Mouse (Mus musculus) liver, embryonic 12.5 days (tissue): ENCODE results near the gene Vmn2r77. TPM values are rescaled to one million over a fixed set of nuclear protein-coding genes. Genes with fewer than 3 reads are reported as not detected.
"Not testable (repeated sequence)": the region's sequence is repeated elsewhere in the genome, so short reads cannot be mapped to it uniquely, and the experiment has no call there.

Source experiments
- ATAC-seq: fragments of 200-750 bp; cut with Nextera tagmentation; 2 replicates; pipeline ENCODE4 v1.8.0; 2017; ENCODE audit warnings: moderate number of reproducible peaks, mild to moderate bottlenecking, moderate library complexity
- H3K27ac ChIP-seq: fragments of 300-500 bp; sonication (generic); 2 replicates; pipeline ENCODE4 v1.5.1; 2016; ENCODE audit warnings: mild to moderate bottlenecking
- H3K27me3 ChIP-seq: fragments of 300-500 bp; sonication (generic); replicated peaks from 2 replicates; pipeline ENCODE4 v1.6.1; 2016; ENCODE audit warnings: mild to moderate bottlenecking, moderate library complexity
- H3K36me3 ChIP-seq: fragments of 300-500 bp; sonication (generic); 2 replicates; pipeline ENCODE4 v1.6.1; 2016; ENCODE audit warnings: mild to moderate bottlenecking, moderate library complexity
- H3K4me1 ChIP-seq: fragments of 300-500 bp; sonication (generic); 2 replicates; pipeline ENCODE4 v1.6.1; 2016
- H3K4me2 ChIP-seq: fragments of 300-500 bp; sonication (generic); 2 replicates; pipeline ENCODE4 v1.6.1; 2016; ENCODE audit warnings: mild to moderate bottlenecking, moderate library complexity
- H3K4me3 ChIP-seq: fragments of 300-500 bp; sonication (generic); 2 replicates; pipeline ENCODE4 v1.5.1; 2016; ENCODE audit warnings: mild to moderate bottlenecking, moderate library complexity
- H3K9ac ChIP-seq: fragments of 300-500 bp; sonication (generic); 2 replicates; pipeline ENCODE4 v1.6.1; 2016; ENCODE audit warnings: mild to moderate bottlenecking, moderate library complexity
- H3K9me3 ChIP-seq: fragments of 300-500 bp; sonication (generic); replicated peaks from 2 replicates; pipeline ENCODE4 v1.6.1; 2016; ENCODE audit warnings: mild to moderate bottlenecking, moderate library complexity
- WGBS: fragments of 180-500 bp; shearing (Covaris S2); methylation state at CpG from one replicate; pipeline ENCODE4 v1.1.7; 2016; ENCODE audit not compliant: insufficient replicate concordance; 5-methylcytosine and 5-hydroxymethylcytosine counted together
- polyA plus RNA-seq: library from polyadenylated mRNA; unstranded; fragments of >200 nt; fragmentation: Nextera tagmentation; extraction: Ambion mirVana; gene quantifications from 2 replicates; pipeline ENCODE4 v1.2.1, GENCODE M21; 2016

The Vmn2r77 gene
- polyA plus RNA-seq: not detected in 2 replicates

DNA sequence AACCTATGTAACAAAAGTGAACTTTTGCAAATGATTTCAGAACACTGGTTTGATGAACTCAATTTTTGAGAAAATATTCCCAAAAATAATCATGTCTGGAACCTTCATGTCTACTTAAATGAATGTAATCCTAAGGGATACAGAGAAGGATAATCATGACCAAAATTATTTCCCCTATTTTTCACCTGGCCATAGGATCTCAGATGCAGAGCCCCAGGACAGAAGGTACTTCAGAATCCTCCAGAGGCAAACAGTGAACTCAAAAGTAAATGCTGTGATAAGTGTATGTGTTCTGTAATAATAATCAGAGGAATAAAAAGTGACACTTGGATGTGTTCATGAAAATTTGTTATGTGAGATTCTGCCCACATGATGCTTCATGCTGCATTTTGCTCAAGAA is at the start of gene Vmn2r77:
Gene Vmn2r77, plus strand, starts transcription at position 301 of the 400 bp plus-strand sequence.
- Histone ChIP-seq H3K9me3 (no peaks in the 10 kb centered on the region), H3K4me2 (no peak within 1 kb of the TSS), H3K4me3 (no peak within 1 kb of the TSS), H3K9ac (no peak within 1 kb of the TSS), H3K36me3 (no peaks in the 10 kb centered on the region), H3K27ac (no peak within 1 kb of the TSS), H3K4me1 (no peaks in the 10 kb centered on the region), H3K27me3 (no peaks in the 10 kb centered on the region)
- no peak for ATAC-seq

DNA sequence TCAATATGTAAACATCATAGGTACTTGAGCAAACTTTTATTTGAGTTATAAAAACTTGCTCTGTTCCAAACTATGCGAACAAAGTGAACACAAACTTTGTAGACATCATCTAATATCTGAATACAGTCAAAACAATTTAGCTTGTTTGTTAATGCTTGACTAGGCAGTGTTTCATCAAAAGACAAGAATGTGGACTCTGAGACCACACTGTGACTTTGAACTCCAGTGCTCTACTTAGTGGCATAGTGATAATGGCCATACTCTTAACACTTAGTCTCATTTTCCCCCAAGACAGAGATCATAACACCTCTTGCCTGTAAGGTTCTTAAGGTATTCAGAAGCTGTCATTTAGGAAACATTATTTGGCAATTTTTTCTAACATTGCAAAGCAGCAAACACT is 34.1 kb upstream of the Vmn2r77 start:
- 47% methylated on average over 1 of the region's 1 CpGs for WGBS
- ATAC-seq: no peak
- Histone ChIP-seq H3K9ac (no peak overlapping the region), H3K27me3 (no peaks in the 10 kb centered on the region), H3K27ac (no peak overlapping the region), H3K4me2 (no peak overlapping the region), H3K4me3 (no peak overlapping the region), H3K36me3 (no peaks in the 10 kb centered on the region), H3K9me3 (no peaks in the 10 kb centered on the region), H3K4me1 (no peaks in the 10 kb centered on the region)

DNA sequence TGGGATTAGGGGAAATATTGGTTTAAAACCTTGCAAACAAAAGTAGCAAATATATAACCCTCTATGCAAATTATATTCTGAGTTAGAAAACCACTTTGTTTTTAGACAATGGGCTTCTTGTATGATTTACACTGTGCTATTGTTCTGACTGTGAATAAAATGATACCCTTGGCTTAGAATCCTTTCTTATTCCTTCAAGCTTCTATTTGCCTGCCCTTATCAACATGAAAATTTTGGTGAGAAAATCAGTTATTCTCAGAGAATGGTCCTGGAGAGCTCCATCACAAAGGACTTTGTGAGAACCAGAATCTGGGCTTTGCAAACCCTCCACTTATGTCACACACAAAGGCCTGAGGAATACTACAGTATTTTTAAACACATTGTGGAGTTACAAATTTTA is 30.2 kb upstream of the Vmn2r77 start:
- Histone ChIP-seq H3K4me3 (no peak overlapping the region), H3K9ac (no peak overlapping the region), H3K4me2 (no peak overlapping the region), H3K4me1 (no peaks in the 10 kb centered on the region), H3K36me3 (no peaks in the 10 kb centered on the region), H3K27me3 (no peaks in the 10 kb centered on the region), H3K27ac (no peak overlapping the region), H3K9me3 (no peaks in the 10 kb centered on the region)
- ATAC-seq: no peak

DNA sequence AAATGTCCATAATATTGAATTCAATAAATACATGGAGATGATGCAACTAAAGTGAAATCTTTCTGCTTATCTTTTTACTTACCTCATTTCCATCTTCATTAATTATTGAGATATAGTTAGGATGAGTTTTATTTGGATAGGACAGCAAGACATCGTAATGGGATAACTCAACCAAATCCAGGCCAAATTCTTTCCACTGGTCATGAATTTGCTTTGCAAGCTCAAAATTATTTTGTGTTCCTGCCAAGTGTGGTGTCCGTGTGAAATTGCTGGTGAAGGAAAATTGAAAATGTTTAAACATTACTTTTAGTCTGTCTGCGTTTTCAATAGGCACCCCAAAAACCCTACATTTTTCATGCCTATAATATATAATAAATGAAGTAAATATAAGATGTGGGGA is 23.2 kb upstream of the Vmn2r77 start:
- Histone ChIP-seq H3K36me3 (no peaks in the 10 kb centered on the region), H3K4me3 (no peak overlapping the region), H3K9me3 (no peaks in the 10 kb centered on the region), H3K4me2 (no peak overlapping the region), H3K9ac (no peak overlapping the region), H3K27me3 (no peaks in the 10 kb centered on the region), H3K4me1 (no peaks in the 10 kb centered on the region), H3K27ac (no peak overlapping the region)
- no peak for ATAC-seq
- 77% methylated on average over 3 of the region's 3 CpGs for WGBS

DNA sequence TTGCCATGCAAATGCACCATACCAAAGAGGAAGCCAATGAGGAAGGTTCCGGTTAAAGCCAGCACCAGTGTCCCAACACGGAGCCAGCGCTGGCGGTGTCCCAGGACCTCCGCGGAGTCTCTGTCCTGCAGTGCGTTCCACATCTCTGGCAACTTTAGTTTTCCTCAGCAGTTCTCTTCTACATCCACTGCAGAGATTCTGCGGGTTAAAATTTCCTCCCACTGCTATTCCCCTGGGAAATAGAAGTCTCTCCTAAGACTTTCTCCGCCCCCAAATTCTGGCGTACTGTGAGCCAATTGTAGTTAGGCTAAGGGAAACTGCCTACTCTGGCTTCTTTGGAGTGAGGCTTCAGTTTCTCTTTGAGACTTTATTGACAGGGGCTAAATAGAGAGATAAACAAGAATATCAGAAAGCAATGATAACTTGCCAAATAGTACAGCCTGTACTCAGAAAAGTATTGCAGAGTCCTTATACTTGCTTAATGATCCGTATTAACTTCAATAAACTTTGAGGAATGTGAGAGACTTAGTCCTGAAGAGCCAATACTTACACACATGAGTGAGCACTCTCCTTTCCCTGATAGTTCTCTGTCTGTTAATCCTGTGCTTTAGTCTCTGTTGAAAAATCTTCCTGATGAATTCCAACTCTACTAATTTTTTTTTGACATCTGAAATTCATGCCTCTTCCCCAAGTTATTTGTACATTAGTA is 19.1 kb upstream of the Vmn2r77 start, which contains the start of gene Folh1:
Gene Folh1, minus strand, starts transcription at position 327 of the 709 bp plus-strand sequence.
- H3K9ac ChIP-seq: no peak within 1 kb of the TSS
- no peaks in the 10 kb centered on the region for H3K27me3 ChIP-seq
- H3K36me3 ChIP-seq: no peaks in the 10 kb centered on the region
- no peaks in the 10 kb centered on the region for H3K4me1 ChIP-seq
- H3K27ac ChIP-seq: no peak within 1 kb of the TSS
- no peak within 1 kb of the TSS for H3K4me3 ChIP-seq
- H3K9me3 ChIP-seq: no peaks in the 10 kb centered on the region
- 0 out of 2 replicates have a peak within 1 kb of the TSS, but pooled peaks have one; percentile 17 for H3K4me2 ChIP-seq
- ATAC-seq: no peak
- WGBS: 8% methylated on average over 11 of the region's 11 CpGs

DNA sequence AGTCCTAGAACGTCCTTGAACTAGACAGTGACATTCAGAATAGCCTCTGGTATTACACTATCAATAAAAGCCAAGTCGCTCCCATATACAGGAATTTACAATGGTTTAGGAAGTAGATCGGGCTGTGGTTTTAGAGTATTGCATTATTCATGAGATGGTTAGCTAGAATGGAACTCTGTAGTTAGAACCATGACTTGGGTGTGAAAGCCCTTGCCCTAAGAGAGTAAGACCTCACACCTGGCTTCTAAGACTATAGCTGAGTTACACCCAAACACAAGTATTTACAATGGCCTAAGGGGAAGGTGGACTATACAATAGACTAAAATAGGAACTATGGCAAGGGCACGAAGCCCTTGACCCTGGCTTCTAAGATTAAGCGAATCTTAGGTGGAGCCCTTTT is 20.4 kb downstream of the Vmn2r77 start:
- H3K4me2 ChIP-seq, H3K4me3 ChIP-seq, H3K27me3 ChIP-seq, H3K27ac ChIP-seq, H3K9me3 ChIP-seq, H3K4me1 ChIP-seq, H3K9ac ChIP-seq, ATAC-seq, H3K36me3 ChIP-seq: not testable (repeated sequence)
- WGBS: 68% methylated on average over 5 of the region's 5 CpGs

DNA sequence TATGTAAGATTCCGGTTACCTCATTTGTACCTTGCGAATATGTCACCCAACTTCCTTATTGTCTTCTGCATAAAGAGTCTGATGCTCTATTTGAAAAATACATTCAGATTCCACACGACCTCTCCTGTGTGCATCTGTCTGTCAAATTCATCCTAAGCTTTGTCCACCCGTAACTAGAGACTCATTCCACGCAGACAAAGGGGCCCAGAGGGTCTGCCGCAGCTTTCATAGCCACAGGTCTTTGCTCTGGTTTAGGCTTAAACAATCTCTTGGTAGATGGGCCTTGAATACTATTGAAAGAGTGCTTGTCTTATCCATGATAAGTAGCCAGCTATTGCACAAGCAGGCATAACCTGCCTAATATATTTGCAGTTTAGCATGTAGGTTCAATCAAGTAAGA is 20.9 kb downstream of the Vmn2r77 start:
- not testable (repeated sequence) for ATAC-seq, H3K36me3 ChIP-seq, H3K9me3 ChIP-seq, H3K27me3 ChIP-seq, H3K9ac ChIP-seq, H3K4me1 ChIP-seq, H3K4me3 ChIP-seq, H3K27ac ChIP-seq, H3K4me2 ChIP-seq
- 77% methylated on average over 6 of the region's 6 CpGs for WGBS

DNA sequence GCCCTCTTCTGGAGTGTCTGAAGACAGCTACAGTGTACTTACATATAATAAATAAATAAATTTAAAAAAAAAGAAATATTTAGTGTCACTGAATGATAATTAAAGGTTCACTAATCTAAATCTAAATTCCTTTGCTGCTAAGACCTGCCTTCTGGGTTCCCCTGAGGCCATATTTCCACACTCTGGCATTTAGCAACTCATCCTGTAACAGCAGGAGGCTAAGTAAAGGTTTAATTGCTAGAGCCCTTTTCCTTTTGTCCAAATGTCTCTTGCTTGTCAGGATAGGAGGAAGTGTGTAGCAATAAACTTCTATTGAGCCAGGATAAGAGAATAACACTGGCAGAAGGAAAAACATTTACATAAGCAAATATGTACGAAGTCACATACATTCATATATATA is 21.6 kb downstream of the Vmn2r77 start:
- no peak overlapping the region for H3K4me3 ChIP-seq
- 64% methylated on average over 1 of the region's 1 CpGs for WGBS
- no peak overlapping the region for H3K27ac ChIP-seq
- no peak for ATAC-seq
- H3K9ac ChIP-seq: no peak overlapping the region
- H3K4me2 ChIP-seq: no peak overlapping the region
- no peaks in the 10 kb centered on the region for H3K36me3 ChIP-seq
- no peaks in the 10 kb centered on the region for H3K27me3 ChIP-seq
- H3K9me3 ChIP-seq: no peaks in the 10 kb centered on the region; the same call in 1 of the 2 replicates
- no peaks in the 10 kb centered on the region for H3K4me1 ChIP-seq

Other genes starting within 250 kb of the Vmn2r77 start
- not detected in 2 replicates for gene Olfr295, start 211.2 kb upstream of the Vmn2r77 start, polyA plus RNA-seq
- not detected in 2 replicates for gene Olfr294, start 178.4 kb upstream of the Vmn2r77 start, polyA plus RNA-seq
- not detected in 2 replicates for gene Olfr293, start 146.0 kb upstream of the Vmn2r77 start, polyA plus RNA-seq
- not detected in 2 replicates for gene Olfr292, start 106.7 kb upstream of the Vmn2r77 start, polyA plus RNA-seq
- gene Folh1, start 19.1 kb upstream of the Vmn2r77 start, polyA plus RNA-seq: not detected in 2 replicates
- not detected in 2 replicates for gene Vmn2r78, start 120.1 kb downstream of the Vmn2r77 start, polyA plus RNA-seq
- gene Vmn2r79, start 201.1 kb downstream of the Vmn2r77 start, polyA plus RNA-seq: not detected in 2 replicates